Mouse (Mus musculus) embryonic fibroblast, embryonic 13.5 days (primary cell): ENCODE measurements around the gene Aldh6a1. TPM values are rescaled to one million over a fixed set of nuclear protein-coding genes. Genes with fewer than 3 reads are reported as not detected.

Source experiments
- H3K27ac ChIP-seq: 2 replicates; pipeline ENCODE4 v1.5.1; 2012; ENCODE audit warnings: low read length, control low read depth, inconsistent platforms; ENCODE audit not compliant: insufficient read depth
- H3K4me1 ChIP-seq: 2 replicates; pipeline ENCODE4 v1.6.1; 2011; ENCODE audit warnings: low read length; ENCODE audit not compliant: control insufficient read depth, insufficient read depth
- H3K4me3 ChIP-seq: 2 replicates; pipeline ENCODE4 v1.5.1; 2011; ENCODE audit warnings: mild to moderate bottlenecking, control low read depth, low read length; ENCODE audit not compliant: insufficient read depth
- CTCF ChIP-seq: IDR thresholded peaks from 2 replicates; pipeline ENCODE4 v1.5.1; 2011; ENCODE audit warnings: mild to moderate bottlenecking, control low read depth, low read length, moderate library complexity, borderline replicate concordance; ENCODE audit not compliant: insufficient read depth
- POLR2A ChIP-seq: IDR thresholded peaks from 2 replicates; pipeline ENCODE4 v1.6.1; 2011; ENCODE audit warnings: low read depth, mild to moderate bottlenecking, control low read depth, low read length, moderate library complexity
- polyA plus RNA-seq: library from polyadenylated mRNA; stranded (reverse); fragments of >200 nt; gene quantifications from 2 replicates; pipeline ENCODE4 v1.2.4, GENCODE M21; 2011; ENCODE audit warnings: low read depth; ENCODE audit not compliant: missing spikeins, insufficient read length

Gene Aldh6a1
- 14.2 and 19.1 TPM in 2 replicates for polyA plus RNA-seq

DNA sequence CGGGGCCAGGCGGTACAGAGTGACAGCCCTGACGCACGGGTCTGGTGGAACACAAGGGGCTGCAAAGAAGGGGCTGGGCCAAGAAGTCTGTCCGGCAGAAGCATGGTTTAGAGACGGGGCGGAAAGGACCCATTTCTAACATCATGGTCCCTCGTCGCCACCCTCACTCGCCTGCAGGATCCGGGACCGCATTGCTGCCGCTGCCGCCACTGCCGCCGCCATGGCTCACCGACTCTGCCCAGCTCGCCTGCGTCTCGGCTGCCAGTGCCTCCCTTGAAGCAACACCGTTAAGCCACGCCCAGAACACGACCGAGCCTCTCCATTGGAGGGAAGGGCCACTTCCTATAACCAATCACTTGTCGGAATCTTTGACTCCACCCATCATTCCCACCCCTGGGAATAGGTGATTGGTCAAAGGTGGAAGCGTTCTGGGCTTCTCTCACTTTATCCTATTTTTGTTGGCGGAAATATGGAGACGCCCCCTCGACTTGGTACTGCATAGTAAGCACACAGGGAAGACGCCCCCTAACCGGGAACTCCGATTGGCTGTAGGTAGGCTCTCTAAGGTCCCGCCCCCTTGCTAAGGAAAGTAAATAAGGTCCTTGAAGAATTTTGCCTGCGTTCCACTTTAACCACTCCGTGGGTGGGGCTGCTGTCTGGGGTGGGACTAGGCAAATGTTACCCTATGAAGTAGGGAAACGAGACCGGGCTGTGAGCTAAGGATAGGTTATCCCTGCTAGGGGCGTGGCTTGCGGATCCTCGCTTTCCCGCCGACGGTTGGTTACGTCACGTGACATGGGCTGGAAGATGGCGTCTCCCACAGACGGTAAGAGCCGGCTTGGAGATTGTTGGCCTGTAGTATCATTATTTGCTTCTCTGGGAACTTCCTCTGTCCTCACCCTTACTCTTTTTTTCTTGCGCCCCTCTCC, at the start of gene Aldh6a1, which contains the start of gene Lin52:
TSS of gene Aldh6a1 (minus strand) at position 287 of the 929 bp plus-strand sequence.
TSS of gene Lin52 (plus strand) at position 705 of the 929 bp plus-strand sequence.
- no peak within 1 kb of the TSS for H3K27ac ChIP-seq
- no peak for TF ChIP-seq CTCF
- peak; percentile 91 for TF ChIP-seq POLR2A
- peak within 1 kb of the TSS; percentile 92 for H3K4me3 ChIP-seq

GRCm38 (mm10) chr12:84496795-84497194, 46.0 kb upstream of the Aldh6a1 start:
- Histone ChIP-seq H3K4me3 (no peak overlapping the region), H3K27ac (no peak overlapping the region), H3K4me1 (no peaks in the 10 kb centered on the region)
- no peak for TF ChIP-seq POLR2A
- no peak for TF ChIP-seq CTCF

More for the DNA sequence above, at the start of gene Aldh6a1, which contains the start of gene Lin52:
- H3K4me1 ChIP-seq: peaks cover 3% of the 10 kb centered on the region; the same call in 1 of the 2 replicates

DNA sequence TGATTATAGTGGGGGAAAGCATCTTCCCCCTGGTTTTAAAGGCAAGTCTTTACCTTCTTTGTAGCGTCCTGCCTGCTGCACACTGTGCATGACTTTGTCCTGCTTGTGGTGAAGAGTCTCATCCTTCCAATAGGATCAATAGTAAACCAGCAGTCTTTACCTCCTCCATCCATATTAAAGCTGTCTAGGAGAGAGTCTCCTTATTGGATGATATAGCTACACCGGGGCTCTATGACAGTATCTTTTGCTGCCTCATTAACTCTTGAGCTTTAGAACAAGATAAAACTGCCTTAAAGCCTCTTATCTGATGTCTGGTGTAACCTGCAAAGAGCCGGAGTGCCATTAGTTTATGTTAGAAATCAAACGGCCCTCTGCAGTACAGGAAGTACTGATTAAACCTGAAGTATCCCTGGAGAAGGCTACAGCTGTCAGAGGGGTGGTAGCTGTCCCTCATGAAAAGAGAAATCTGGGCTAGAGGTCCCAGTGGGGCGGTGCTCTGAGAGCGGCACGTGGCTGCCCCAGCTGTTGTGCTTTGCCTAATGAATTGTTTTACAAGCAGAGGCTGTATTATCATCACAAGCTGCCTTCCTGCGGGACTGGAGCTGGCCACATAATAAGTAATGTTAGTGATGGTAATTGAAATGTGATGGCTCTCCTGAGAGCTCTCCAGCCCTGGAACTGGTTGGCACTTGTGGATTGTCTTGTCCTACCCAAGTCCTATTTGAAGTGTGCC, 36.7 kb upstream of the Aldh6a1 start:
- H3K4me3 ChIP-seq: no peak overlapping the region
- H3K27ac ChIP-seq: no peak overlapping the region
- H3K4me1 ChIP-seq: no peaks in the 10 kb centered on the region
- TF ChIP-seq CTCF (no peak), POLR2A (no peak)

DNA sequence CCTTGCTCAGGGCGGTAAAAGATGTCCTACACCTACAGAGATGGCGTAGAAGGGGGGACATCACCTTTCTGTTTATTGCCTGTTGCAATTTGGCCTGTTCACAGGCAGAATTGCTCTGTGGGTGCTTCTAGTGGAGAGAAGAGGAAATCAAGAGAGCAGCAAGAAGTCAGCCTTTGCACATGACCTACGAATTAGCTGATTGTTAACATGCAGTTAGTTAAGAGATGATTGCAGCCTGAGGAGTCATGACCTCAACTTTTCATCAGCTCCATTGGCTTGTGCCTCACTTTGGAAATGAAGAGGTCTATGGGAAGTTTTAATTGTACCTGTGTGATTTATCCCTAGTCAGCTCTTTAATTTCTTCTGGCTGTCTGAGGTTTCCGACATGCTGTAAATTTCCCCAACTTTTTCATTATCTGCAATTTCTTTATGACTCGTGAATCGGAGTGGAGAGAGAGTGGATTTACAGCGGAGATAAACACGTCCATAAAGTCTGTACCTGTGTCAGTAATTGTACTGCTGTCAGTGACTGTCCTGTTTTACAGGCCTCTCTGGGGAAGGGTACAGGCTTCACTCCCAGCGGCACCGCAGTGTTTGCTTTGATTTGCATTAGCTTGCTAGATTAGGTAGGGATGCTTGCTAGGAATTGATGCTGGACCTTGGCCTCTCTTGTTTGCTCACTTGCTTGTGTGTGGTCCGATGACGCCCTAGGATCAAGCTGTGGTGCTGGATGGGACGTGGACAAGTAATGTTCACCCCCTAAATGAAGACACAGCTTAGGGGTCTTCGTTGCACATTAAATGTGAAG, 32.2 kb upstream of the Aldh6a1 start:
- H3K27ac ChIP-seq: no peak overlapping the region
- H3K4me3 ChIP-seq: no peak overlapping the region
- TF ChIP-seq CTCF: no peak
- no peak for TF ChIP-seq POLR2A
- no peaks in the 10 kb centered on the region for H3K4me1 ChIP-seq

GRCm38 (mm10) chr12:84481251-84481650, 30.4 kb upstream of the Aldh6a1 start:
- Histone ChIP-seq H3K27ac (no peak overlapping the region), H3K4me1 (no peaks in the 10 kb centered on the region), H3K4me3 (no peak overlapping the region)
- no peak for TF ChIP-seq POLR2A
- TF ChIP-seq CTCF: no peak

DNA sequence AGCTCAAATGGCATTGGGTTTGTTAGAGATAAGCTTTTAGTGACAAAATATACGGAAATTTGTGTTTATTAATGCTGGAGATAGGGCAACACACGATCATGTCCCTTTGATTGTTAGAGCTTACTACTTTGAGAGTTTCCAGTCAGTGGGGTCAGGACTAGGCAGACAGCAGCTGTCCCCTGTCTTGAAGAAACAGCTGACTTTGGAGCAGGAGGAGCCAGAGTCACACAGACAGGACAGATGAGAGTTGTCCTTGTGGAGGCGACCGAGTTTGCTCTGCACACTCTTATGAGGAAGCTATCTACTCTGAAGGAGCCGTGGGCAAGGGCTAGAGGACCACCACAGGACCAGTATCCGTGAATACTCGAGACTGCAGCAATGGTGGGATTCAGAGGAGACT, 28.1 kb upstream of the Aldh6a1 start:
- Histone ChIP-seq H3K4me1 (no peaks in the 10 kb centered on the region), H3K4me3 (no peak overlapping the region), H3K27ac (no peak overlapping the region)
- no peak for TF ChIP-seq POLR2A
- no peak for TF ChIP-seq CTCF

- Histone ChIP-seq H3K4me1 (no peaks in the 10 kb centered on the region), H3K27ac (no peak overlapping the region), H3K4me3 (no peak overlapping the region)
- TF ChIP-seq CTCF (no peak), POLR2A (no peak)
Observed at GRCm38 (mm10) chr12:84468701-84469100, 17.9 kb upstream of the Aldh6a1 start.

GRCm38 (mm10) chr12:84462856-84463255, 12.1 kb upstream of the Aldh6a1 start:
- no peak overlapping the region for H3K4me3 ChIP-seq

GRCm38 (mm10) chr12:84461416-84461815, 10.6 kb upstream of the Aldh6a1 start:
- no peaks in the 10 kb centered on the region for H3K4me1 ChIP-seq

More at GRCm38 (mm10) chr12:84462856-84463255, 12.1 kb upstream of the Aldh6a1 start:
- H3K27ac ChIP-seq: no peak overlapping the region
- TF ChIP-seq CTCF: no peak
- no peak for TF ChIP-seq POLR2A
- H3K4me1 ChIP-seq: no peaks in the 10 kb centered on the region

More at GRCm38 (mm10) chr12:84461416-84461815, 10.6 kb upstream of the Aldh6a1 start:
- H3K27ac ChIP-seq: no peak overlapping the region
- no peak overlapping the region for H3K4me3 ChIP-seq
- no peak for TF ChIP-seq CTCF
- no peak for TF ChIP-seq POLR2A
